Mouse (Mus musculus): ENCODE data around the gene Surf1. TPM values are rescaled to one million over a fixed set of nuclear protein-coding genes. Genes with fewer than 3 reads are reported as not detected.
A peak's percentile ranks its signal among the peaks of the same experiment; 100 is the strongest.

Gene Surf1
- polyA plus RNA-seq, 1 experiment from 2014 or later: 74.2 TPM

DNA sequence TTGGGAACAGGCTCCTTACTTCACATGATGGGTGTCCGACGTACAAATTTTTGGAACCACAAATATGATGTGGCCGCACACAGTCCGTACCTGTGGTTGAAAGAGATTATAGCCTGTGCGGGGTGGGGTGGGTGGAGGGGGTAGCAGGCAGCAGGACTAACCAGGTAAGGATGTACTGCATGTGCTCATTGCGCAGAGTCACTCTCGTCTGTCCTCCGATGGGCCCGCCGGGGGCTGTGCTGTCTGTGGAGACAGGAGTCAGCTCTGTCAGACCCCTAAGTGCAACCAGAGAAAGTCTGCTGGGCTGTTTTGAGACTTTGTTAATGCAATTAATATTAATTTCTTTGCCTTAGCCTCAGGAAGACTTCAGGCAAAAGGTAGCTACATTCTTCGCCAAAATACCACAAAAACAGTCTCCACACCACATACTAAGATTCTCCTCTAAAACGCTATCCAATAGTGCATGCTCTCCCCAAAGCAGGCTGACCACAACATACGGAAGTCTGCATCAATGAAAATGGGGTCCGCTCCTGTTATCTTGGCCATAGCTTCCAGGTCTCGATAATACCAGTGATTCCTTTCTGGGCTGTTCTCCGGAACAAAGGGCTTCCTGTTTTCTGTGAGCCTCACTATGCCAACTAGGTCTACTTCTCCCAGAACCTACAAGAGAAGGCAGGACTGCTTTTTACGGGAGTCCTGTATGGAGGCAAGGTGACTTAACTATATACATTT, 2.7 kb downstream of the Surf1 start:
- no peak for DNase-seq (ENCODE audit: low spot score)
- Histone ChIP-seq H3K27me3 (replicated peaks; ENCODE audit: control insufficient read depth, insufficient read depth, low read length) (no peaks in the 10 kb centered on the region), H3K27ac (ENCODE audit: low read depth, low read length) (no peak overlapping the region), H3K9ac (ENCODE audit: low read length) (no peak overlapping the region), H3K4me3 (ENCODE audit: low read depth, low read length) (no peak overlapping the region), H3K4me1 (ENCODE audit: control insufficient read depth, insufficient read depth, low read length) (peaks cover 36% of the 10 kb centered on the region), H3K4me2 (ENCODE audit: low read length) (no peak overlapping the region), H3K9me3 (replicated peaks; ENCODE audit: control insufficient read depth, low read length) (no peaks in the 10 kb centered on the region), H3K36me3 (ENCODE audit: control insufficient read depth, insufficient read depth, low read length) (peaks cover 48% of the 10 kb centered on the region)
- 84% methylated on average over 17 of the region's 17 CpGs for whole genome bisulfite sequencing
- no peak for ATAC-seq

DNA sequence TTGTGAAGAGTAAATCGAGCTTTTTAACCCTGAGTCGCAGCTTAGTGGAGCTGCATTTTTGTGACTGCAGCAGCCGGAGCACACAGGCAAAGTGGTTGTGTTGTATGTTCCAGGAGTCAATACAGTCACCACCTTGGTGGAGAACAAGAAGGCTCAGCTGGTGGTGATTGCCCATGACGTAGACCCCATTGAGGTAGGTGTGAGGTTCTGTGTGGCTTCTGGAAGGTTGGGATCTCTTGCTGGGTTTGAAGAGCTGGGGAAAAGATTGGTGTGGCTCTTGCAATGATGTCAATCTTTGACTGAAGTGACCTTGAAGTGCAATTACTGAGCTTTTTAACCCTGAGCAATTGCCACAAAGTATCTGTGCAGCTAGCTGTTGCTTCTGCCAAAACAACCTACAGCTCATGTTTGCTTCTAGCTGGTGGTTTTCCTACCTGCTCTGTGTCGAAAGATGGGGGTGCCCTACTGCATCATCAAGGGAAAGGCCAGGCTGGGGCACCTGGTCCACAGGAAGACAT, 4.0 kb downstream of the Surf1 start:
- DNase-seq (ENCODE audit: low spot score) (no peak), ATAC-seq (no peak)
- H3K9me3 ChIP-seq (replicated peaks; ENCODE audit: control insufficient read depth, low read length): no peaks in the 10 kb centered on the region
- 65% methylated on average over 5 of the region's 5 CpGs for WGBS
- peaks cover 49% of the 10 kb centered on the region for H3K36me3 ChIP-seq (ENCODE audit: control insufficient read depth, insufficient read depth, low read length)
- peaks cover 30% of the 10 kb centered on the region for H3K4me1 ChIP-seq (ENCODE audit: control insufficient read depth, insufficient read depth, low read length)
- H3K9ac ChIP-seq (ENCODE audit: low read length): peak overlapping the region; percentile 86
- no peak overlapping the region for H3K27ac ChIP-seq (ENCODE audit: low read depth, low read length)
- peak overlapping the region; percentile 99 for H3K4me2 ChIP-seq (ENCODE audit: low read length)
- H3K4me3 ChIP-seq (ENCODE audit: low read depth, low read length): peak overlapping the region; percentile 75
- no peaks in the 10 kb centered on the region for H3K27me3 ChIP-seq (replicated peaks; ENCODE audit: control insufficient read depth, insufficient read depth, low read length)

DNA sequence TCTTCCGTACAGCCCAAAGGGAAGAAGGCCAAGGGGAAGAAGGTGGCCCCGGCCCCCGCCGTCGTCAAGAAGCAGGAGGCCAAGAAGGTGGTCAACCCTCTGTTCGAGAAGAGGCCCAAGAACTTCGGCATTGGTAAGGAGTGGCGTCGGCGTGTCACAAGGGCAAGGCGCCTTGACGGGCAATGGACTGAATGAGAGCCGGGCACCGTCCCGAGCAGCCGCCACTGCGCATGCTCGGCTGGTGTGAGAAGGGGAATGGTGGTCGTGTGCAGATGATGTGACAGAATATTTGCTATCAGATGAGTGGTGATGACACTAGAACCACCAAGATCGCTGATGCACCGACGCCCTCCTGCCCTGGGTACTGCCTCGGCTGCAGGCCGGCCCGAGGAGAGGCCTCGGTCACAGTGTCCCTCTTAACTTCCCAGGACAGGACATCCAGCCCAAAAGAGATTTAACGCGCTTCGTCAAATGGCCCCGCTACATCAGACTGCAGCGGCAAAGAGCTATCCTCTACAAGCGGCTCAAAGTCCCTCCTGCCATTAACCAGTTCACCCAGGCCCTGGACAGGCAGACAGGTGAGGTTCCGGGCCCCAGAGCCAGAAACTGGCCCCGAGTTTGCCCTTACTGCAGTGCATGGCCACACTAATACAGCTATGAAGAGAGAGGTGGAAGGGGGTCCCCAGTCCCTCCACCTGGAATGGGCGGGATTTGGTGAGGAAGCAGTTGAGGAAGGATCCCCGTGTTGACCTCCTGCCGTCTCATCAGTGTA, 5.2 kb downstream of the Surf1 start:
- DNase-seq (ENCODE audit: low spot score) (peak; percentile 79), ATAC-seq (peak; percentile 60)
- peak overlapping the region; percentile 86 for H3K9ac ChIP-seq (ENCODE audit: low read length)
- peak overlapping the region; percentile 75 for H3K4me3 ChIP-seq (ENCODE audit: low read depth, low read length)
- no peaks in the 10 kb centered on the region for H3K9me3 ChIP-seq (replicated peaks; ENCODE audit: control insufficient read depth, low read length)
- peak overlapping the region; percentile 99 for H3K4me2 ChIP-seq (ENCODE audit: low read length)
- WGBS: under 1% methylated on average over 37 of the region's 37 CpGs
- peaks cover 60% of the 10 kb centered on the region for H3K36me3 ChIP-seq (ENCODE audit: control insufficient read depth, insufficient read depth, low read length)
- H3K27me3 ChIP-seq (replicated peaks; ENCODE audit: control insufficient read depth, insufficient read depth, low read length): no peaks in the 10 kb centered on the region
- peak overlapping the region; percentile 92 for H3K27ac ChIP-seq (ENCODE audit: low read depth, low read length)
- H3K4me1 ChIP-seq (ENCODE audit: control insufficient read depth, insufficient read depth, low read length): peaks cover 24% of the 10 kb centered on the region

DNA sequence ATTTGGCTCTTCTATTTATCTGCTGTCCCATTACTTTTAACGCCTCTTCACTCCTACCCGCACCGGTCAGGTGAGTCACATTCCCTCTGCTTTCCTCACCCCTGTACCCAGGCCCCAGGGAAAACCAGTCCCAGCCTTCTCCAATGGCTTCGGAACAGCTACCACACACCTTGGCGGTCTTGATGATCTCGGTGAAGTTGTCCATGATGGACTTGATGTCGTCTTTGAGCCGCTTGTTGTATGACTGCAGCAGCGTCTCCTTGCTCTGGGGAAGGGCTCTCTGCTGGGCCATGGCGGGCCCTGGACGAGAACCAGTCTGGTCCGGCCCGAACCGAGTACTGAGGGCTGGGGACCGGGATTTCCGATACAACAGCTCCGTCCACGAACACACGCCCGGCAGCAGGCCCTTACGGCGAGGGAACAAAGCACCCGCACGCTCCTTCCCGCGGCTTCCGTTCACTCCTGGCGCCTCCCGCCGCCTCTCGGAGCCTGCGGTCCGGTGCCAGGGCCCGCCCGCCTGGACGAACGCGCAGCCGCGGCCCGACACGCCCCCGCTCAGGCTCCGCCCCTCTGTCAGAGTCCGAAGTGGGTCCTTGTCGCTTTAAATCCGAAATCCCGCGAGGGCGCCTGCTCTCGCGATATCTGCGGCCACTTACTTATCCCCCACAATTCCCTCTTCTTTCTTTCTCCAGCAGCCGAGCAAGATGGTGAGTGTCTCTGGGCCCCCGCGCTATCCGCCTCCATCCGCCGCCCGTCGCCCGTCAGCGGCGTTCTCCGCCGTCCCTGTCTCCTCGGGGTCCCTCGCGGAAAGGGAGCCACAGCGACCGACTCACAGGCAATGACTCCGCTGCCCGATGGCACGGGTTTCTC, 6.0 kb downstream of the Surf1 start, which contains the start of the genes Med22 and Rpl7a:
Gene Med22, minus strand, starts transcription at position 554 of the 870 bp plus-strand sequence.
Gene Rpl7a, plus strand, starts transcription at position 641 of the 870 bp plus-strand sequence.
- DNase-seq (ENCODE audit: low spot score) (peak; percentile 99), ATAC-seq (peak; percentile 95)
- Histone ChIP-seq H3K4me3 (ENCODE audit: low read depth, low read length) (peak within 1 kb of the TSS; percentile 75), H3K27me3 (replicated peaks; ENCODE audit: control insufficient read depth, insufficient read depth, low read length) (no peaks in the 10 kb centered on the region), H3K4me2 (ENCODE audit: low read length) (peak within 1 kb of the TSS; percentile 99), H3K9ac (ENCODE audit: low read length) (peak within 1 kb of the TSS; percentile 93), H3K9me3 (replicated peaks; ENCODE audit: control insufficient read depth, low read length) (no peaks in the 10 kb centered on the region), H3K36me3 (ENCODE audit: control insufficient read depth, insufficient read depth, low read length) (peaks cover 69% of the 10 kb centered on the region), H3K4me1 (ENCODE audit: control insufficient read depth, insufficient read depth, low read length) (peaks cover 18% of the 10 kb centered on the region), H3K27ac (ENCODE audit: low read depth, low read length) (peak within 1 kb of the TSS; percentile 92)
- under 1% methylated on average over 68 of the region's 74 CpGs for WGBS

DNA sequence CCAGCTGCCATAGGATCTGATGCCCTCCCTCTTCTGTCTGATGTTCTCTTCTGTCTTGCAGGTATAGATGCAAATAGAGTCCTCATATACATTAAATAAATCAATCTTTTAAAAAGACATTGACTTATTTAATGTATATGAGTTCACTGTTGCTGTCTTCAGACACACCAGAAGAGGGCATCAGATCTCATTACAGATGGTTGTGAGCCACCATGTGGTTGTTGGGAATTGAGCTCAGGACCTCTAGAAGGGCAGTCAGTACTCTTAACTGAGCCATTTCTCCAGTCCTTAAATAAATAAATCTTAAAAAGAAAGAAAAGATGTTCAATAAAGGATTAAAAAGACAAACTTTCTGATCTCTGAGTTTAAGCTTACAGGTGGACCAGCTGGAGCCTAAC, 6.9 kb downstream of the Surf1 start:
- H3K4me3 ChIP-seq (ENCODE audit: low read depth, low read length): peak overlapping the region; percentile 75
- no peaks in the 10 kb centered on the region for H3K9me3 ChIP-seq (replicated peaks; ENCODE audit: control insufficient read depth, low read length)
- H3K4me2 ChIP-seq (ENCODE audit: low read length): peak overlapping the region; percentile 75
- peaks cover 16% of the 10 kb centered on the region for H3K4me1 ChIP-seq (ENCODE audit: control insufficient read depth, insufficient read depth, low read length)
- no peak for ATAC-seq
- peaks cover 73% of the 10 kb centered on the region for H3K36me3 ChIP-seq (ENCODE audit: control insufficient read depth, insufficient read depth, low read length)
- no peak overlapping the region for H3K27ac ChIP-seq (ENCODE audit: low read depth, low read length)
- H3K9ac ChIP-seq (ENCODE audit: low read length): peak overlapping the region; percentile 93
- no peak for DNase-seq (ENCODE audit: low spot score)
- no peaks in the 10 kb centered on the region for H3K27me3 ChIP-seq (replicated peaks; ENCODE audit: control insufficient read depth, insufficient read depth, low read length)

DNA sequence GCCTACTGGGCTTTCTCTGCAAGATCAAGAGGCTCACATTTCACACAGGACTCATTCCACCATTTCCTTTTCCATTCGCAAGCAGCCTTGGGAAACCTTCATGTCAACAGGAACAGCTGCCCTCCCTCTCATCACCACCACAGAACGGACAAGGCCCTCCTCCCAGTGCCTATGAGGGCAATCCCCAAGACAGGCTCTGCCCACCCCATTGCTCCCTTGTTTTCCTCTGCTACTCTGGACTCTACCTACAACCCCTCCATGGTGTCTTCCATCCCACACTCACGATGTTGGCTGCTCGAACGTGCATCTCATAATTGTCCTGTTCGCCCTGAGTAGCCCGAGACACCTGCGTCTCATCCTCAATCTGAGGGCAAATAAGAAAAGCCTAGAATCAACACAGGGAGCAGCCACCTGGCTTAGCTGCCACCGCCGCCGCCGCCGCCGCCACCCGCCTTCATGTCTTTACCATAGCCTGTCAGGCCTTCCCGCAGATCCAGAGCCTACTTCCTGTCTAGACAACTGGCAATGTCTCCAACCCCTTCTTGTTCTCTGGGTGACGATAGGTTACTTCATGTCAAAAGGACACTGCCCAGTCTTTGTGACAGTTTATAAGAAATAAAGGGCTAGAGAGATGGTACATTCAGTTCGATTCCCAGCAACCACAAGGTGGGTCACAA, 7.5 kb downstream of the Surf1 start:
- H3K9ac ChIP-seq (ENCODE audit: low read length): peak overlapping the region; percentile 93
- H3K4me3 ChIP-seq (ENCODE audit: low read depth, low read length): peak overlapping the region; percentile 75
- DNase-seq (ENCODE audit: low spot score) (no peak), ATAC-seq (no peak)
- H3K4me2 ChIP-seq (ENCODE audit: low read length): peak overlapping the region; percentile 75
- peaks cover 16% of the 10 kb centered on the region for H3K4me1 ChIP-seq (ENCODE audit: control insufficient read depth, insufficient read depth, low read length)
- no peak overlapping the region for H3K27ac ChIP-seq (ENCODE audit: low read depth, low read length)
- WGBS: 86% methylated on average over 18 of the region's 18 CpGs
- no peaks in the 10 kb centered on the region for H3K9me3 ChIP-seq (replicated peaks; ENCODE audit: control insufficient read depth, low read length)
- H3K27me3 ChIP-seq (replicated peaks; ENCODE audit: control insufficient read depth, insufficient read depth, low read length): no peaks in the 10 kb centered on the region
- H3K36me3 ChIP-seq (ENCODE audit: control insufficient read depth, insufficient read depth, low read length): peaks cover 69% of the 10 kb centered on the region

DNA sequence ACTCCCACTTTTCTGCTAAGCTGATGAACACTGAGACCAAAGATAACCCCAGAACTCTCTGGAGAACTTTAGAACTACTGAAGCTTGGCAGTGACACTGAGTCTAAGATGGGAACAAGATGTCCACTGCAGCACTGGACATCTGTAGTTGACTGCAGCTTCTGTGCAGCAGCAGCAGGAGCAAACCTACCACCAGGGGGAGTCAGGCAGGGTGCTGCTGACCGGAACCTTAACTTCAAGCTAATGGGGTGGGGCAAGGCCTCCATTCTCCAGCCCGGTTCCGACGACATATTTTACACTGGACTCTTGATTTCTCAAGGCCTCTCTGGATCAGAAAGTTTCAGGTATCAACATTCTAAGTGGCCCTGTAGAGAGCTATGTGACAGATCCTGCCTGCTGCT, 9.2 kb downstream of the Surf1 start:
- H3K4me3 ChIP-seq (ENCODE audit: low read depth, low read length): no peak overlapping the region
- H3K27me3 ChIP-seq (replicated peaks; ENCODE audit: control insufficient read depth, insufficient read depth, low read length): no peaks in the 10 kb centered on the region
- peaks cover 51% of the 10 kb centered on the region for H3K36me3 ChIP-seq (ENCODE audit: control insufficient read depth, insufficient read depth, low read length)
- no peak overlapping the region for H3K9ac ChIP-seq (ENCODE audit: low read length)
- DNase-seq (ENCODE audit: low spot score) (peak; percentile 28), ATAC-seq (no peak)
- peaks cover 22% of the 10 kb centered on the region for H3K4me1 ChIP-seq (ENCODE audit: control insufficient read depth, insufficient read depth, low read length)
- H3K9me3 ChIP-seq (replicated peaks; ENCODE audit: control insufficient read depth, low read length): no peaks in the 10 kb centered on the region
- 51% methylated on average over 4 of the region's 4 CpGs for WGBS
- no peak overlapping the region for H3K27ac ChIP-seq (ENCODE audit: low read depth, low read length)
- no peak overlapping the region for H3K4me2 ChIP-seq (ENCODE audit: low read length)

DNA sequence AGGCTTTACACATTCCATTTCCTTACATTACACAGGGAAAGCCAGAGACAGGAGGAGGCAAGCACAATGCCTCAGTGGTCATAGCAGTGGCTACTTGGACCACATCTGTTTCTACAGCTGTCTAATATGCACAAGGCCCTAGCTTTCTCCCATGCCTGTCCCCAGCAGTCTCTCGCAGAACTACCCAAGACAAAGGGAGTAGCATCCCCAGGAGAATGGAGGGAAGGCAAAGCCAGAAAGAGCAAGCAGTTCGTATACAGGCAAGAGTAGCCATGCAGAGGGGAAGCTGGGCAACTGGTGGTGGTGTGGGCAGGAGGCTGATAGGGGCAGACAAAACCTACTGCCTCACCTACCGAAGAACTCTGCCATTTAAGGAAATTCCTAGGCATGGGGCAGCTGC, 9.9 kb downstream of the Surf1 start:
- Histone ChIP-seq H3K4me2 (ENCODE audit: low read length) (no peak overlapping the region), H3K4me3 (ENCODE audit: low read depth, low read length) (no peak overlapping the region), H3K27ac (ENCODE audit: low read depth, low read length) (no peak overlapping the region), H3K36me3 (ENCODE audit: control insufficient read depth, insufficient read depth, low read length) (peaks cover 44% of the 10 kb centered on the region), H3K9me3 (replicated peaks; ENCODE audit: control insufficient read depth, low read length) (no peaks in the 10 kb centered on the region), H3K27me3 (replicated peaks; ENCODE audit: control insufficient read depth, insufficient read depth, low read length) (no peaks in the 10 kb centered on the region), H3K4me1 (ENCODE audit: control insufficient read depth, insufficient read depth, low read length) (peaks cover 22% of the 10 kb centered on the region), H3K9ac (ENCODE audit: low read length) (no peak overlapping the region)
- 95% methylated on average over 3 of the region's 3 CpGs for WGBS
- ATAC-seq (no peak), DNase-seq (ENCODE audit: low spot score) (no peak)

Measured in forebrain, embryonic 14.5 days (tissue).